Mouse (Mus musculus) stomach, postnatal 0 days (tissue): ENCODE data around the gene Syk. TPM values are rescaled to one million over a fixed set of nuclear protein-coding genes. Genes with fewer than 3 reads are reported as not detected.

Source experiments
- ATAC-seq: fragments of 200-750 bp; cut with Nextera tagmentation; 2 replicates; pipeline ENCODE4 v1.8.0; 2017; ENCODE audit not compliant: low FRiP score, low TSS enrichment
- DNase-seq: peaks from one replicate; pipeline ENCODE4 v3.0.0-alpha.2; 2016; ENCODE audit warnings: low spot score
- H3K27ac ChIP-seq: fragments of 300-500 bp; sonication (generic); replicated peaks from 2 replicates; pipeline ENCODE4 v1.5.1; 2014; ENCODE audit warnings: mild to moderate bottlenecking, control low read depth
- H3K27me3 ChIP-seq: fragments of 300-500 bp; sonication (generic); 2 replicates; pipeline ENCODE4 v1.6.1; 2014; ENCODE audit warnings: low read length; ENCODE audit not compliant: control insufficient read depth, insufficient read depth
- H3K36me3 ChIP-seq: fragments of 300-500 bp; sonication (generic); 2 replicates; pipeline ENCODE4 v1.6.1; 2014; ENCODE audit warnings: low read length, mixed read lengths; ENCODE audit not compliant: control insufficient read depth, insufficient read depth
- H3K4me1 ChIP-seq: fragments of 300-500 bp; sonication (generic); replicated peaks from 2 replicates; pipeline ENCODE4 v1.6.1; 2014; ENCODE audit warnings: antibody characterized with exemption; ENCODE audit not compliant: control insufficient read depth, insufficient read depth
- H3K4me2 ChIP-seq: fragments of 300-500 bp; sonication (generic); replicated peaks from 2 replicates; pipeline ENCODE4 v1.6.1; 2014; ENCODE audit warnings: low read depth, mild to moderate bottlenecking, control low read depth, moderate library complexity
- H3K4me3 ChIP-seq: fragments of 300-500 bp; sonication (generic); 2 replicates; pipeline ENCODE4 v1.5.1; 2014; ENCODE audit warnings: low read depth, low read length, control low read depth
- H3K9ac ChIP-seq: fragments of 300-500 bp; sonication (generic); 2 replicates; pipeline ENCODE4 v1.6.1; 2014; ENCODE audit warnings: mild to moderate bottlenecking, low read length, control low read depth, mixed read lengths
- H3K9me3 ChIP-seq: fragments of 300-500 bp; sonication (generic); 2 replicates; pipeline ENCODE4 v1.6.1; 2016; ENCODE audit warnings: low read length; ENCODE audit not compliant: control insufficient read depth
- CTCF ChIP-seq: IDR thresholded peaks from 2 replicates; pipeline ENCODE4 v1.5.1; 2016; ENCODE audit warnings: antibody characterized with exemption, low read depth, mild to moderate bottlenecking, moderate library complexity
- EP300 ChIP-seq: optimal IDR thresholded peaks from 2 replicates; pipeline ENCODE3; 2016; ENCODE audit warnings: antibody characterized with exemption
- WGBS: fragments of 180-500 bp; shearing (Covaris S2); extraction: QIAGEN DNeasy Blood & Tissue Kit; methylation state at CpG from one replicate; pipeline ENCODE4 v1.1.7; 2014; 5-methylcytosine and 5-hydroxymethylcytosine counted together
- polyA plus RNA-seq: library from polyadenylated mRNA; unstranded; fragments of >200 nt; fragmentation: Nextera tagmentation; extraction: Ambion mirVana; gene quantifications from 2 replicates; pipeline ENCODE4 v1.2.1, GENCODE M21; 2015

Gene Syk
- 1.7 and 1.9 TPM in 2 replicates for polyA plus RNA-seq

GRCm38 (mm10) chr13:52582878-52583661 is at the start of gene Syk:
Gene Syk (plus strand): TSS chr13:52583173.
- H3K36me3 ChIP-seq, result no peaks in the 10 kb centered on the region
- DNase-seq (peak; percentile 84), ATAC-seq (peak; percentile 86)
- no peaks in the 10 kb centered on the region for H3K27me3 ChIP-seq
- peak within 1 kb of the TSS; percentile 78 for H3K27ac ChIP-seq
- TF ChIP-seq EP300 (no peak), CTCF (no peak; the same call in 1 of the 2 replicates)
- H3K4me1 ChIP-seq, result no peaks in the 10 kb centered on the region
- WGBS, result under 1% methylated on average over 68 of the region's 70 CpGs
- peak within 1 kb of the TSS; percentile 98 for H3K4me2 ChIP-seq
- no peaks in the 10 kb centered on the region for H3K9me3 ChIP-seq
- peak within 1 kb of the TSS; percentile 71 for H3K9ac ChIP-seq
- peak within 1 kb of the TSS; percentile 57 for H3K4me3 ChIP-seq

GRCm38 (mm10) chr13:52533644-52534043 is 49.3 kb upstream of the Syk start:
- TF ChIP-seq CTCF (no peak), EP300 (no peak)
- Histone ChIP-seq H3K27ac (no peak overlapping the region), H3K36me3 (no peaks in the 10 kb centered on the region), H3K4me2 (no peak overlapping the region), H3K27me3 (no peaks in the 10 kb centered on the region), H3K4me1 (0 out of 2 replicates have a peak, but pooled peaks cover 4% of the 10 kb centered on the region), H3K9me3 (no peaks in the 10 kb centered on the region), H3K4me3 (no peak overlapping the region), H3K9ac (no peak overlapping the region)
- 64% methylated on average over 5 of the region's 5 CpGs for WGBS
- ATAC-seq (no peak), DNase-seq (no peak)

GRCm38 (mm10) chr13:52535542-52535941 is 47.4 kb upstream of the Syk start:
- Histone ChIP-seq H3K9me3 (no peaks in the 10 kb centered on the region), H3K27ac (no peak overlapping the region), H3K4me1 (no peaks in the 10 kb centered on the region), H3K36me3 (no peaks in the 10 kb centered on the region), H3K9ac (no peak overlapping the region), H3K4me2 (no peak overlapping the region), H3K27me3 (no peaks in the 10 kb centered on the region), H3K4me3 (no peak overlapping the region)
- peak; percentile 74 for DNase-seq
- TF ChIP-seq EP300 (no peak), CTCF (peak; percentile 84)
- 4% methylated on average over 4 of the region's 4 CpGs for WGBS
- ATAC-seq, result no peak

GRCm38 (mm10) chr13:52537754-52538587 is 45.0 kb upstream of the Syk start:
- Histone ChIP-seq H3K9ac (no peak overlapping the region), H3K27me3 (no peaks in the 10 kb centered on the region), H3K4me3 (no peak overlapping the region), H3K4me1 (no peaks in the 10 kb centered on the region), H3K9me3 (no peaks in the 10 kb centered on the region), H3K27ac (no peak overlapping the region), H3K4me2 (no peak overlapping the region), H3K36me3 (no peaks in the 10 kb centered on the region)
- ATAC-seq (no peak), DNase-seq (no peak)
- WGBS, result 90% methylated on average over 26 of the region's 26 CpGs
- TF ChIP-seq CTCF (no peak), EP300 (no peak)

GRCm38 (mm10) chr13:52538588-52539116 is 44.3 kb upstream of the Syk start:
- no peak overlapping the region for H3K4me2 ChIP-seq
- TF ChIP-seq CTCF, result peak; percentile 37
- TF ChIP-seq EP300, result no peak
- no peaks in the 10 kb centered on the region for H3K36me3 ChIP-seq
- DNase-seq (no peak), ATAC-seq (no peak)
- H3K4me3 ChIP-seq, result no peak overlapping the region
- H3K9me3 ChIP-seq, result no peaks in the 10 kb centered on the region
- H3K9ac ChIP-seq, result no peak overlapping the region
- WGBS, result 88% methylated on average over 9 of the region's 9 CpGs
- H3K4me1 ChIP-seq, result no peaks in the 10 kb centered on the region
- H3K27ac ChIP-seq, result no peak overlapping the region
- H3K27me3 ChIP-seq, result no peaks in the 10 kb centered on the region
